Mouse (Mus musculus): ENCODE measurements around the gene Hapln3.
A peak's percentile ranks its signal among the peaks of the same experiment; 100 is the strongest.

GRCm38 (mm10) chr7:79080572-79081399 is 50.0 kb downstream of the Hapln3 start:
- TF ChIP-seq GATA1 (IDR thresholded peaks at IDR 0.05; ENCODE audit: low read depth, low read length) (no peak), CHD2 (IDR thresholded peaks at IDR 0.05; ENCODE audit: low read length) (no peak), CTCF (IDR thresholded peaks at IDR 0.05 in 2 of 3, conservative IDR thresholded peaks at IDR 0.05 in 1 of 3; ENCODE audit: control insufficient read depth in 1 of 3, insufficient read depth in 1 of 3, low read depth in 2 of 3, low read length in 3 of 3, poor library complexity in 1 of 3, severe bottlenecking in 1 of 3) (peak; percentile 59 to 90 (median 80)), EP300 (IDR thresholded peaks at IDR 0.05; ENCODE audit: low read depth in 1 of 2, low read length in 2 of 2) (no peak), USF2 (IDR thresholded peaks at IDR 0.05; ENCODE audit: borderline replicate concordance in 1 of 2, insufficient read depth in 1 of 2, low read depth in 1 of 2, low read length in 2 of 2) (no peak), TBP (IDR thresholded peaks at IDR 0.05; ENCODE audit: low read depth, low read length) (no peak), MYC (IDR thresholded peaks at IDR 0.05; ENCODE audit: low read depth, low read length) (no peak)
